Mouse (Mus musculus) forebrain, postnatal 0 days (tissue): Measurements from ENCODE around the gene Adgrb3. TPM values are rescaled to one million over a fixed set of nuclear protein-coding genes. Genes with fewer than 3 reads are reported as not detected.

ENCODE experiments used
- ATAC-seq: fragments of 200-750 bp; cut with Nextera tagmentation; 2 replicates; pipeline ENCODE4 v1.8.0; 2017; ENCODE audit warnings: mild to moderate bottlenecking, moderate library complexity
- DNase-seq: peaks from one replicate; pipeline ENCODE4 v3.0.0-alpha.2; 2015
- H3K27ac ChIP-seq: fragments of 300-500 bp; sonication (generic); 2 replicates; pipeline ENCODE4 v1.5.1; 2014; ENCODE audit warnings: low read depth, mild to moderate bottlenecking, antibody characterized with exemption, low read length, moderate library complexity, mixed read lengths
- H3K27me3 ChIP-seq: fragments of 300-500 bp; sonication (generic); 2 replicates; pipeline ENCODE4 v1.6.1; 2014; ENCODE audit warnings: mild to moderate bottlenecking, low read length, mixed read lengths; ENCODE audit not compliant: insufficient read depth
- H3K36me3 ChIP-seq: fragments of 300-500 bp; sonication (generic); 2 replicates; pipeline ENCODE4 v1.6.1; 2014; ENCODE audit warnings: mild to moderate bottlenecking, moderate library complexity; ENCODE audit not compliant: insufficient read depth
- H3K4me1 ChIP-seq: fragments of 300-500 bp; sonication (generic); 2 replicates; pipeline ENCODE4 v1.6.1; 2014; ENCODE audit warnings: antibody characterized with exemption; ENCODE audit not compliant: insufficient read depth
- H3K4me2 ChIP-seq: fragments of 300-500 bp; sonication (generic); 2 replicates; pipeline ENCODE4 v1.6.1; 2014; ENCODE audit warnings: low read depth, mild to moderate bottlenecking, moderate library complexity
- H3K4me3 ChIP-seq: fragments of 300-500 bp; sonication (generic); 2 replicates; pipeline ENCODE4 v1.5.1; 2014; ENCODE audit warnings: low read depth, low read length, mixed read lengths
- H3K9ac ChIP-seq: fragments of 300-500 bp; sonication (generic); 2 replicates; pipeline ENCODE4 v1.6.1; 2014; ENCODE audit warnings: mild to moderate bottlenecking
- H3K9me3 ChIP-seq: fragments of 300-500 bp; sonication (generic); 2 replicates; pipeline ENCODE4 v1.6.1; 2016; ENCODE audit warnings: low read length
- CTCF ChIP-seq: sonication (generic); IDR thresholded peaks from 2 replicates; pipeline ENCODE4 v1.5.1; 2016; ENCODE audit warnings: antibody characterized with exemption, control low read depth, low read depth
- WGBS: fragments of 180-500 bp; shearing (Covaris S2); extraction: QIAGEN DNeasy Blood & Tissue Kit; methylation state at CpG from one replicate; pipeline ENCODE4 v1.1.7; 2014; 5-methylcytosine and 5-hydroxymethylcytosine counted together
- polyA plus RNA-seq: library from polyadenylated mRNA; unstranded; fragments of >200 nt; fragmentation: Nextera tagmentation; extraction: Ambion mirVana; gene quantifications from 2 replicates; pipeline ENCODE4 v1.2.1, GENCODE M21; 2015
- total RNA-seq: library from RNA; depleted of rRNA; stranded (reverse); fragments of >200 nt; gene quantifications from 2 replicates; pipeline ENCODE4 v1.2.3, GENCODE M21; 2014

Gene Adgrb3
- total and polyA plus RNA-seq, 2 experiments from 2014 or later, result 59.3 to 106 TPM

GRCm38 (mm10) chr1:25229245-25229750, 600.2 kb downstream of the Adgrb3 start:
- Histone ChIP-seq H3K4me1 (0 out of 2 replicates have a peak, but pooled peaks cover 10% of the 10 kb centered on the region), H3K27ac (peak overlapping the region; percentile 94), H3K9me3 (no peaks in the 10 kb centered on the region), H3K4me3 (peak overlapping the region; percentile 62), H3K36me3 (no peaks in the 10 kb centered on the region), H3K27me3 (no peaks in the 10 kb centered on the region), H3K9ac (peak overlapping the region; percentile 90), H3K4me2 (peak overlapping the region; percentile 56)
- ATAC-seq (peak; percentile 81), DNase-seq (peak; percentile 57)
- WGBS, result 5% methylated on average over 7 of the region's 7 CpGs
- TF ChIP-seq CTCF, result no peak

- ATAC-seq, result peak; percentile 85
- WGBS, result 1% methylated on average over 37 of the region's 37 CpGs
These were observed 600.9 kb downstream of the Adgrb3 start for GRCm38 (mm10) chr1:25228381-25229244.

GRCm38 (mm10) chr1:25227880-25228279, 601.6 kb downstream of the Adgrb3 start:
- Histone ChIP-seq H3K27me3 (no peaks in the 10 kb centered on the region), H3K9me3 (no peaks in the 10 kb centered on the region), H3K9ac (peak overlapping the region; percentile 90), H3K27ac (peak overlapping the region; percentile 94), H3K36me3 (no peaks in the 10 kb centered on the region; the same call in 1 of the 2 replicates), H3K4me2 (peak overlapping the region; percentile 56), H3K4me1 (0 out of 2 replicates have a peak, but pooled peaks cover 10% of the 10 kb centered on the region), H3K4me3 (peak overlapping the region; percentile 62)
- 31% methylated on average over 3 of the region's 3 CpGs for WGBS
- DNase-seq (peak; percentile 60), ATAC-seq (peak; percentile 37; the same call in 1 of the 2 replicates)
- TF ChIP-seq CTCF, result no peak

More at GRCm38 (mm10) chr1:25228381-25229244, 600.9 kb downstream of the Adgrb3 start:
- Histone ChIP-seq H3K9me3 (no peaks in the 10 kb centered on the region), H3K9ac (peak overlapping the region; percentile 90), H3K27ac (peak overlapping the region; percentile 94), H3K4me2 (peak overlapping the region; percentile 56), H3K36me3 (no peaks in the 10 kb centered on the region; the same call in 1 of the 2 replicates), H3K4me3 (peak overlapping the region; percentile 62), H3K4me1 (0 out of 2 replicates have a peak, but pooled peaks cover 10% of the 10 kb centered on the region), H3K27me3 (no peaks in the 10 kb centered on the region)
- no peak for TF ChIP-seq CTCF
- DNase-seq, result peak; percentile 85

GRCm38 (mm10) chr1:25204636-25205035, 624.9 kb downstream of the Adgrb3 start:
- no peak for TF ChIP-seq CTCF
- Histone ChIP-seq H3K27me3 (no peaks in the 10 kb centered on the region), H3K27ac (no peak overlapping the region; the same call in 1 of the 2 replicates), H3K4me1 (no peaks in the 10 kb centered on the region), H3K4me2 (no peak overlapping the region), H3K9me3 (no peaks in the 10 kb centered on the region), H3K36me3 (no peaks in the 10 kb centered on the region), H3K9ac (no peak overlapping the region), H3K4me3 (no peak overlapping the region)
- 36% methylated on average over 5 of the region's 5 CpGs for WGBS
- peak; percentile 17 for DNase-seq
- peak; percentile 74 for ATAC-seq

GRCm38 (mm10) chr1:25199392-25199791, 630.1 kb downstream of the Adgrb3 start:
- no peak overlapping the region for H3K4me2 ChIP-seq
- no peaks in the 10 kb centered on the region for H3K4me1 ChIP-seq
- H3K27me3 ChIP-seq, result no peaks in the 10 kb centered on the region
- ATAC-seq (no peak), DNase-seq (no peak)
- no peak overlapping the region for H3K27ac ChIP-seq
- H3K9ac ChIP-seq, result no peak overlapping the region
- no peak for TF ChIP-seq CTCF
- H3K4me3 ChIP-seq, result no peak overlapping the region
- no peaks in the 10 kb centered on the region for H3K36me3 ChIP-seq
- no peaks in the 10 kb centered on the region for H3K9me3 ChIP-seq

- no peaks in the 10 kb centered on the region for H3K36me3 ChIP-seq
- no peak overlapping the region for H3K27ac ChIP-seq
- H3K9me3 ChIP-seq, result no peaks in the 10 kb centered on the region
- no peak overlapping the region for H3K9ac ChIP-seq
- no peak for TF ChIP-seq CTCF
- H3K27me3 ChIP-seq, result no peaks in the 10 kb centered on the region
- no peak overlapping the region for H3K4me3 ChIP-seq
- H3K4me2 ChIP-seq, result no peak overlapping the region
- WGBS, result 21% methylated on average over 11 of the region's 11 CpGs
- no peak for DNase-seq
- H3K4me1 ChIP-seq, result no peaks in the 10 kb centered on the region
- no peak; the same call in 1 of the 2 replicates for ATAC-seq
These were observed 637.5 kb downstream of the Adgrb3 start for GRCm38 (mm10) chr1:25191986-25192385.

- H3K9ac ChIP-seq, result no peak overlapping the region
- H3K9me3 ChIP-seq, result no peaks in the 10 kb centered on the region
- H3K27me3 ChIP-seq, result no peaks in the 10 kb centered on the region
- H3K36me3 ChIP-seq, result no peaks in the 10 kb centered on the region
- H3K4me1 ChIP-seq, result no peaks in the 10 kb centered on the region
- no peak overlapping the region for H3K4me2 ChIP-seq
- no peak overlapping the region for H3K4me3 ChIP-seq
- TF ChIP-seq CTCF, result no peak
- no peak for DNase-seq
- ATAC-seq, result no peak
- 58% methylated on average over 9 of the region's 9 CpGs for WGBS
- H3K27ac ChIP-seq, result no peak overlapping the region
These were observed 640.2 kb downstream of the Adgrb3 start for GRCm38 (mm10) chr1:25189261-25189660.
